Mouse (Mus musculus) cerebellum, adult 2 months (tissue): Measurements from ENCODE around the gene Chchd4.

Experiments used
- CTCF ChIP-seq: fragments of 200-500 bp; IDR thresholded peaks from 2 replicates; pipeline ENCODE4 v1.5.1; 2011; ENCODE audit warnings: low read depth, mild to moderate bottlenecking, control low read depth, low read length, moderate library complexity, borderline replicate concordance; ENCODE audit not compliant: insufficient read depth
- POLR2A ChIP-seq: fragments of 200-500 bp; IDR thresholded peaks from 2 replicates; pipeline ENCODE4 v1.6.1; 2011; ENCODE audit warnings: low read length, control low read depth, borderline replicate concordance; ENCODE audit not compliant: insufficient read depth

DNA sequence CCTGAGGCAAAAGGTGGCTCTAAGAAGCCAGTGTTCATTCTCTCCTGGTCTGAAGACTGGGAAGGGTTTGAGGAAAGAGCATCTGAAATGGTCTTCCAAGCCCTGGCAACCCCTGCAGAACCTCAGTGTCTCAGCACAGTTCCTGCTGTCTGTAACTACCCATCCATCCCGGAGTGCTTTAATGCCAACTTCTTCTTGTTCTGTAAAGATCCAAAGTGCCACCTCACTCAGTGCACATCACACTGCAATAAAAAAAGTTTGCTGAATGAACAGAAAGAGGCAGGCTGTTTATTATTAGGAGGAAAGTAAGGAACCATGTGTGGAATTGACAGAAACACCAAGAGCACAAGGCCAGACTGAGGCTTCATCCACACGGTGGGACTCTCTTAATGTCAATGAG lies 2.6 kb downstream of the Chchd4 start:
- TF ChIP-seq CTCF, result no peak
- TF ChIP-seq POLR2A, result no peak
